Mouse (Mus musculus): ENCODE measurements around the gene Gm10282. TPM values are rescaled to one million over a fixed set of nuclear protein-coding genes. Genes with fewer than 3 reads are reported as not detected.

Gene Gm10282
- total RNA-seq, 2 experiments from 2014 or later: 5.9 to 9.5 TPM

- peak; percentile 21 to 43 for DNase-seq
Observed at GRCm38 (mm10) chr8:72324036-72324706, 19.1 kb upstream of the Gm10282 start.

- DNase-seq: peak; percentile 35 to 60
Observed at GRCm38 (mm10) chr8:72323131-72323725, 18.2 kb upstream of the Gm10282 start.

DNA sequence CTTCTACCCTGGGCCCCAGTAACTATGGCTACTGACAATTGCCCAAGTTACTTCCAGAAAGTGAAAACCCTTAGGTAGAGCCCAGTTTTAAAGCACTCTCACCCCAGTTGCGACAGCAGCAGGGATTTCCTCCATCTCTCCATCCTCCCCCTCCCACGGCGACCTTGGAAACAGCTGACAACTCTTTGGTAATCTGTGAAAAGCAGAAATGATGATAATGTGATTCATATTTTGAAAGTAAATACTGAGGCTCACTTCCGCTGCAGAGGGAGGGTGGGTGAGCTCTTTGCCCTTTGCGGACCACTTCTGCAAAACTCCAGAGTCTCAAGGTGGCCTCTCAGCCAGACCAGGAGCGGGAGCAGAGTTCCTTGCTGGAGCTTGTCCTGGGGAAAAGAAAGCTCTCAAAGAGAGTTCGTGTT is 17.4 kb upstream of the Gm10282 start:
- DNase-seq: peak in 1 of 2 experiments; percentile 81

DNA sequence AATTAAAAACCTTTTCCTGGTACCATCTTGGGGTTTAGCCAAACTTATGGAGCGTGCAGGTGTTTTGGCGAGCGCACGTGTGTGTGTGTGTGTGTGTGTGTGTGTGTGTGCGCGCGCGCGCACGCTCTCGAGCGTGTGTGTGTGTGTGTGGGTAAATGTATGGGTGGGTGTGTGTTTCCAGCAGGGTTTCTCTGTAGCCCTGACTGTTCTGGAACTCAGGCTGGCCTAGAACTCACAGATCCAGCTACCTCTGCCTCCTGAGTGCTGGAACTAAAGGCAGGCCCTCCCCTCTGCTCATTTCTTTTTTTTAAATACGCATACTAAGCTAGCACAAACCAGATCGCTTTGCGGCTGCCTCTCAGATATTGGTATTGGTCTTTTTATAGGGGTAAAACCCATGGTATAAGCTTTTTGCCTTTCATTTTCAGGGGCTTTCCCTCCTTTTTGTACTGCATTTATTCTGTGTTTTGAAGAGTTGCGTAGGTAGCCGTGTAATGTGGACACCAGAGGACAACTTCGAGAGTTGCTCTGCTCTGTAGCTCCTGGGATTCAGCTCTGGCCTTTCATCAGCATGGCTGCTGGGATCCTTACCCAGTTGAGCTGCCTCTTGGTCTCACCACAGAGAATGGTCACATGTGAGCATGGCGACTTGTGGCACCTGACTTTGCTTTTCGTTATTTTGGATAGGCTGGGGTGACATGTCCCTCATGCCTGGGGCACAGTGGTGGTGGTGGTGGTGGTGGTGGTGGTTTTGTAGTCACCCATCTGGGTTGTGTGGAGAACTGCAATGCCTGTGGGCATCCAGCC is 16.8 kb upstream of the Gm10282 start:
- peak; percentile 20 to 62 for DNase-seq

DNA sequence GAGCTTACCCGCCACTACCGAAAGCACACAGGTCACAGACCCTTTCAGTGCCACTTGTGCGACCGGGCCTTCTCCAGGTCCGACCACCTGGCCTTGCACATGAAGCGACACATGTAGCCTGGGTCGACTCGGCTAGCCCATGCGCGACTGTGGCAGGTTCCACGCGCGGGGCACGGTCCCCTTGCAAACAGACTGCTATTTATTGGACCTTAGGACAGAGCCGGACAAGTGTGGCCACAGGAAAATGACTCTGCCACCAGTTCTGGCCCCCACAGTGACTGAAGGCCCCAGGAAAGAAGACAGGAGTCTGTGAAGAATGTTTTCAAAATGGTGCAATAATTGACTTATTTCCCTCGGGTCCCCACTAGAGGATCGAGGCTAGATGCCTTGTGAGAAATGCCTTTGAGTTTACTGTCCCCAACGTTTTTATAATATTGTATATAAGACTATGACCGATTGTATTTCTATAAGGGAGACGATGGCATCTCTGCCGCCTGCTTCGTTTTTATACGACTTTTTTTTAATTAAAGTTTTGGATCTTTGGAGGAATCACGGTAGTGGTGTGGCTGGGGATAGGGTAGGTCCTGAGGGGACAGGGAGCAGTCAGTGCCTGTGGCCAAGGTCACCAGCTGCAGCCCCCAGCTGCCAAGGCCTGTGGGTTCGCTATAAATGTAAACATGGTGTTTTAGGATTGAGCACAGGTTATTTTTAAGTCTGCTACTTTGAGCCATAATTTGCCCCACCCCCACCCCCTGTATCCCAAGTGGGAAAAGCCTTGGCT is 15.9 kb upstream of the Gm10282 start:
- DNase-seq: peak in 1 of 2 experiments; percentile 67

GRCm38 (mm10) chr8:72319921-72320802 is 15.1 kb upstream of the Gm10282 start:
- DNase-seq: peak; percentile 70 to 81

- DNase-seq: no peak
Observed at GRCm38 (mm10) chr8:72319397-72319796, 14.3 kb upstream of the Gm10282 start.

DNA sequence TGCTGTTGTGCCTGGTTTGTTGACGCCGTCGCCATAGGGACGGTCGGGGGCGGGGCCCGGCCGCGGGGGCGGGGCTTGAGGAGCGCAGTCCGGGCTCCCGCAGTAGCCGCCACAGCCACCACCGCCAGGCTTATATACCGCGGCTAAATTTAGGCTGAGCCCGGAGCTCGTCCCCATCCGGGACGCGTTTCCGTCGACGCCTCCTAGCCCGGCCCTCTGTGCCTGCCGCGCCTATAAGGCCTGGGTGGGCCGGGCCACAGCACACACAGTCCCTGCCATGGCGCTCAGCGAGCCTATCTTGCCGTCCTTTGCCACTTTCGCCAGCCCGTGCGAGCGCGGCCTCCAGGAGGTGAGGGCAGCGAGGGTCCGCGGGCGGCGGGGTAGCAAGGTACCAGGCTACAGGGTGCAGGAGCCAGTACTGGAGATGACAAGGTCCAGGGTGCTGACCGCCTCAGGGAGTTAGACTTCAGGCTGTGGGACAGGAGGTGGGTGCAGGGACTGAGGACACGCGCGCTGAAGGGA is 13.8 kb upstream of the Gm10282 start, which contains the start of gene Klf2:
Gene Klf2 (plus strand): TSS at position 233 of the 522 bp plus-strand sequence.
- peak; percentile 99 to 100 for DNase-seq

GRCm38 (mm10) chr8:72317741-72318301 is 12.8 kb upstream of the Gm10282 start:
- peak in 1 of 2 experiments; percentile 50 for DNase-seq

DNA sequence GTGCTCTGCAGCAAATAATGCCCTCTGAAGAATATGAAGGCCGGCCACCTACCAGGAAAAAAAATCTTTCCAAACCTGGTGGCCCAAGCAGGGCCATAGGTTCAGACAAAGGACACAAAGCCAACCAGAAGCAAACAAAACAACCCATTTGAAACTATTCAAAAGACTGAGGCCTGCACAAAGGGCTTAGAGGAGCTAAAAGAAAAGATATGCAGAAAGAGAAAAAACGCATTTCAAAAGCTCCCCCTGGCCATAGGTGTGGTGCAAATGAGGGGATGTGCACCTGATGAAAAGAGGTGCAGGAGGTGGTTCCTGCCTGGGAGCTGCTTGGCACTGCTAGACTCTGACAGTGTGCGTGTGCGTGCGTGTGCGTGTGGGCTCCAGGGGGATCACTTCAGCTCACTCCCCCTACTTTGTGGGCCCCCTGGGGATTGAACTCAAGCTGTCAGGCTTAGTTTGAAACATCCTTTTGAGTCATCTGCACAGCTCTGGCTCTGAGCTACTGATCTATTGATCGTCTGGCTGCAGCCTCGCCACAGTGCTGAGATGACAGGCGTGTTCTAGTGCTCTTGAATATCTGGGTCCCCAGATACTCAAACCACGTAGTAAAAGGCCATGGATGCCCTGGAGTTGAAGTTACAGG is 11.1 kb upstream of the Gm10282 start:
- no peak for DNase-seq

GRCm38 (mm10) chr8:72312926-72313518 is 8.0 kb upstream of the Gm10282 start:
- no peak for DNase-seq

GRCm38 (mm10) chr8:72310849-72311506 is 5.9 kb upstream of the Gm10282 start:
- DNase-seq: peak; percentile 89 to 92

DNA sequence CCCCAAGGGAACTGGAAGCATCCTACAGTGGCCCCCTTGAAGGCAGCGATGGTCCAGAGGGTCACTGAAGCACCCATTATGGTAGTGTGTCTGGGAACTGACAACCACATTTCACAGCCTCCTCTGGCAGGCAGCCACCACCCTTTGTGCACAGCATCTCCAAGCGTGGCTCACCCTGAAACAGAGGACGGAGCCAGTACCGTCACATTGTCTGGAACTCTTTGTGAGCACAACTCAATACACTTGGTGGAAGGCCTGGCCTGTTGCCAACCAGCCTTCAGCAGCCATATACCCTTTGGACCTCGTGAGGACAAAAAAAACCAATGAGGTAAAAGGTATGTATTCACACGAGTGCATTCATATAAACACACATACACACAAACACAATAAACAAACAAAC is 3.2 kb upstream of the Gm10282 start:
- peak; percentile 77 to 83 for DNase-seq

GRCm38 (mm10) chr8:72306913-72307312 is 1.9 kb upstream of the Gm10282 start:
- no peak for DNase-seq

DNA sequence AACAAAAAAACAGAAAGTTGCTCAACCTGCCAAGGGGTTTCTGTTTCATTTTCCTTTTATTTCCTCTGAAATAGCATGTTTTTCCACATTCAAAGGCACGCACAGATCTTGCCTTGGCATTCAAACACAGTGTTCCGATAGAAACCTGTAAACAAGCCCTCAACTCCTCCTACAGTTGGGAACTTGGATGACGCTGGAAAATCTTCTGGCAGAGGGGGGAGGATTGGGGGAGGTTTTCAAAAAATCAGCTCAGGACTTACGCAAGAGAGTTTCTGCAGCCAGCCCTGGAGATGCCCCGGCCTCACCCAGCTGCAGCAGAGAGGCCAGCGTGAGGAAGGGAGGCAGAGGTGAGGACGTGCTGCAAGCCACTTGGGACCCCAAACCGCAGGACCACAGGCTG is 1.4 kb downstream of the Gm10282 start:
- DNase-seq: peak; percentile 87 to 95

DNA sequence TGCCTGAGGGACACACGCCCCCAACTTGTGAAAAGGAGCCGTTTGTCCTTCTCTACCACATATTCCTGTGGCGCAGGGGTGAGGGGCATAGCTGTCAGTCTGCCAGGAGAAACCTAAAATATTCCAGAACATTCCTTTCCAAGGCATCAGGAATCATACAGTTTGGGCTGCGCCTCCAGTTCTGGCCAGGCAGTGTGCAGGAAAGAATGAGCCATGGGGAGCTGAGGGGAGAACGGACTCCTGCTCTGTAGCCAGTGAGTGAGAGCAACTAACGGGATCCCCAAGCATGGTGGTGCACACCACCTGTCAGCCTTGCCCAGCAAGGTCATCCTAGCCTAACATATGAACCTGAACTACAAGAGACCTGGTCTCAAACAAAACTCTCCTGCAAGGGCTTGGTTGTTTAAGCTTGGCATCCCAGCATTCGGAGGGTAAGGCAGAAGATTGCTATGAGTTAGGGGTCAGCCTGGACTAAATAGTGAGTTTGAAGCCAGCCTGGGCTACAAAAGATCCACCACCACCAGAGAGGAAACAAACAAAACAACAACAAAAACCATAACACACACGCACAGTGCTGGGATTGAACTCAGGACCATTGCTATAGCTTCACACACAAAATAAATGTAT is 2.0 kb downstream of the Gm10282 start:
- peak; percentile 49 to 69 for DNase-seq

DNA sequence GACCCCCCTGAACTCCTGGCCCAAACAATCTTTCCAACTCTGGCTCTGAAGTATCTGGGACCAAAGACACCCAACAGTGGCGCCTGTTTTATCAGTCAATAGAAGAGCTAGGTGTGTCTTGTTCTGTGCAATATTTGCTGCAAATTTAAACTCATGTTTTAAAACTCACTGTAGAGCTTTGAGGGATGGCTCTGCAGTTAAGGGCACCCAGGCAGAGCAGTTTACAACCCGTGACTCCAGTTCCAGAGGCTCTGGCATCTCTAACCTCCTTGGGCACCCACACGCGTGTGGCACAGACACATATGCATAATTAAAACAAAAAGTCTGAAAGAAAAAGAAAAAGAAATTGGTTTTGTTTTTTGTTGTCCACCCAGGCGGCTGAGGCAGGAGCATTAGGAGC is 3.6 kb downstream of the Gm10282 start:
- no peak for DNase-seq

GRCm38 (mm10) chr8:72300654-72301400 is 4.2 kb downstream of the Gm10282 start:
- peak in 1 of 2 experiments; percentile 57 for DNase-seq
